Mouse (Mus musculus): ENCODE measurements around the gene Notch3.

Gene Notch3

GRCm38 (mm10) chr17:32091364-32092240 is 75.0 kb downstream of the Notch3 start:
- peak; percentile 26 for DNase-seq

- no peak for DNase-seq
Observed at GRCm38 (mm10) chr17:32091032-32091363, 75.7 kb downstream of the Notch3 start.

GRCm38 (mm10) chr17:32087069-32087468 is 79.6 kb downstream of the Notch3 start:
- DNase-seq, result no peak

- DNase-seq, result no peak
Observed at GRCm38 (mm10) chr17:32083351-32083750, 83.3 kb downstream of the Notch3 start.

- no peak for DNase-seq
Observed at GRCm38 (mm10) chr17:32075164-32075563, 91.5 kb downstream of the Notch3 start.

GRCm38 (mm10) chr17:32074658-32075057 is 92.0 kb downstream of the Notch3 start:
- no peak for DNase-seq

GRCm38 (mm10) chr17:32073359-32073758 is 93.3 kb downstream of the Notch3 start:
- DNase-seq, result peak; percentile 74

Data from cerebellum, adult 9-10 months (tissue).